Mouse (Mus musculus): Measurements from ENCODE around the gene Catip.

- no peak for TF ChIP-seq POLR2A (IDR thresholded peaks at IDR 0.05; ENCODE audit: borderline replicate concordance, control insufficient read depth, low read depth, low read length)
- no peak for TF ChIP-seq CTCF (IDR thresholded peaks at IDR 0.05; ENCODE audit: control insufficient read depth, insufficient read depth, low read length)
Observed at GRCm38 (mm10) chr1:74404206-74404605, 42.3 kb downstream of the Catip start.
